Mouse (Mus musculus) hindbrain, embryonic 16.5 days (tissue): ENCODE results near the gene Selp. TPM values are rescaled to one million over a fixed set of nuclear protein-coding genes. Genes with fewer than 3 reads are reported as not detected.

Experiments
- ATAC-seq: fragments of 200-750 bp; cut with Nextera tagmentation; 2 replicates; pipeline ENCODE4 v1.8.0; 2017; ENCODE audit warnings: moderate TSS enrichment, moderate library complexity
- H3K27ac ChIP-seq: fragments of 300-500 bp; sonication (generic); 2 replicates; pipeline ENCODE4 v1.5.1; 2014; ENCODE audit warnings: low read depth, mild to moderate bottlenecking, control low read depth, low read length, moderate library complexity
- H3K27me3 ChIP-seq: fragments of 300-500 bp; sonication (generic); replicated peaks from 2 replicates; pipeline ENCODE4 v1.6.1; 2014; ENCODE audit warnings: low read length; ENCODE audit not compliant: control insufficient read depth, insufficient read depth
- H3K36me3 ChIP-seq: fragments of 300-500 bp; sonication (generic); 2 replicates; pipeline ENCODE4 v1.6.1; 2014; ENCODE audit warnings: mild to moderate bottlenecking, low read length, moderate library complexity, mixed read lengths; ENCODE audit not compliant: control insufficient read depth, insufficient read depth
- H3K4me1 ChIP-seq: fragments of 300-500 bp; sonication (generic); 2 replicates; pipeline ENCODE4 v1.6.1; 2014; ENCODE audit warnings: low read depth, low read length; ENCODE audit not compliant: control insufficient read depth, insufficient read depth
- H3K4me2 ChIP-seq: fragments of 300-500 bp; sonication (generic); 2 replicates; pipeline ENCODE4 v1.6.1; 2014; ENCODE audit warnings: mild to moderate bottlenecking, low read length, control low read depth, moderate library complexity
- H3K4me3 ChIP-seq: fragments of 300-500 bp; sonication (generic); 2 replicates; pipeline ENCODE4 v1.5.1; 2014; ENCODE audit warnings: mild to moderate bottlenecking, low read length, control low read depth, moderate library complexity
- H3K9ac ChIP-seq: fragments of 300-500 bp; sonication (generic); 2 replicates; pipeline ENCODE4 v1.6.1; 2014; ENCODE audit warnings: low read depth, mild to moderate bottlenecking, control low read depth, low read length, moderate library complexity
- H3K9me3 ChIP-seq: fragments of 300-500 bp; sonication (generic); 2 replicates; pipeline ENCODE4 v1.6.1; 2014; ENCODE audit warnings: mild to moderate bottlenecking, low read length, moderate library complexity; ENCODE audit not compliant: control insufficient read depth
- WGBS: fragments of 180-500 bp; shearing (Covaris S2); extraction: QIAGEN DNeasy Blood & Tissue Kit; methylation state at CpG from one replicate; pipeline ENCODE4 v1.1.7; 2014; 5-methylcytosine and 5-hydroxymethylcytosine counted together
- polyA plus RNA-seq: library from polyadenylated mRNA; unstranded; fragments of >200 nt; fragmentation: Nextera tagmentation; extraction: Ambion mirVana; gene quantifications from 2 replicates; pipeline ENCODE4 v1.2.1, GENCODE M21; 2015

Selp gene
- polyA plus RNA-seq, 1 experiment from 2014 or later: not detected

DNA sequence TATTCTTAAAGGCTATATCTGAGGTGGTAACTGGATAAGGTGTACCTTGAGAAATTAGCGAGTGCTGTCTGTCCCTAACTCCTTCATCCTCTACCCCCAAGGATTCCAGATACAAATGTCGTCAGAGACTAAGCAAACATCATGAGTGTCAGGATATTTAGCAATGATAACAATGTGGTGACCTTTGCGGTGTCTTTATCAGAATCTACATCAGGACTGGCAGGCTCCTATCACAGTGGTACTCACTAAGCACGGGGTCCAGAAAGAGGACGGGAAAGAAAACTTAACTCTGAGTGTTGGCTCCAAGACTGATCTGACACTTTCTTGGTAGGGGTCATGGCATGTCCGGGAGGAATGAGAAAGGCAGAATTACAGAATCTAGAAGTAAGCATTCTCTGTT, 19.0 kb downstream of the Selp start:
- 80% methylated on average over 6 of the region's 6 CpGs for WGBS
- Histone ChIP-seq H3K9ac (no peak overlapping the region), H3K9me3 (no peaks in the 10 kb centered on the region), H3K36me3 (no peaks in the 10 kb centered on the region), H3K27me3 (no peaks in the 10 kb centered on the region), H3K27ac (no peak overlapping the region), H3K4me1 (no peaks in the 10 kb centered on the region), H3K4me3 (no peak overlapping the region), H3K4me2 (no peak overlapping the region)
- no peak for ATAC-seq

- H3K4me3 ChIP-seq: no peak overlapping the region
- H3K9me3 ChIP-seq: no peaks in the 10 kb centered on the region
- H3K4me2 ChIP-seq: no peak overlapping the region
- no peaks in the 10 kb centered on the region for H3K36me3 ChIP-seq
- H3K27ac ChIP-seq: no peak overlapping the region
- no peak for ATAC-seq
- WGBS: 71% methylated on average over 5 of the region's 5 CpGs
- H3K27me3 ChIP-seq: no peaks in the 10 kb centered on the region
- no peak overlapping the region for H3K9ac ChIP-seq
- no peaks in the 10 kb centered on the region for H3K4me1 ChIP-seq
Measured at GRCm38 (mm10) chr1:164135360-164135759, 20.3 kb downstream of the Selp start.

DNA sequence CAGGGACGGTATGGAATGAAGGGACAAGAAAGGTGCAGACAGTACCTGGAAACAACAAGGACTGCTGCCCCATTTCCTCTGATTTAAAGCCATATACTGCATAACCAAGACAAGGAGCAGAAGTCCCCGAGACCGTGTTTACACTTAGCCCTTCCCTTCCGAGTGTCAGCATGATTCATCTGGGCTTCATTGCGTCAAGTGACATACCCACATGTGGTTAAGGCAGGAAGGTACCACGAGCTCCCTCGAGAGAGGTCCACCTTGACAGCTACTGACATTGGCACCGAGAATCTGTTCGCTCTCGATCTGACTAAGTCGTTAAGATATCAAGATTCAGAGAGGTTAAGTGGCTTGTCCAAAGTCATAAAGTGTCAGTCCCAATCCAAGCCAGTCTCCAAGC, 20.9 kb downstream of the Selp start:
- Histone ChIP-seq H3K4me2 (no peak overlapping the region), H3K27me3 (no peaks in the 10 kb centered on the region), H3K9me3 (no peaks in the 10 kb centered on the region), H3K27ac (no peak overlapping the region), H3K4me1 (no peaks in the 10 kb centered on the region), H3K36me3 (no peaks in the 10 kb centered on the region), H3K4me3 (no peak overlapping the region), H3K9ac (no peak overlapping the region)
- WGBS: 83% methylated on average over 11 of the region's 11 CpGs
- no peak for ATAC-seq

DNA sequence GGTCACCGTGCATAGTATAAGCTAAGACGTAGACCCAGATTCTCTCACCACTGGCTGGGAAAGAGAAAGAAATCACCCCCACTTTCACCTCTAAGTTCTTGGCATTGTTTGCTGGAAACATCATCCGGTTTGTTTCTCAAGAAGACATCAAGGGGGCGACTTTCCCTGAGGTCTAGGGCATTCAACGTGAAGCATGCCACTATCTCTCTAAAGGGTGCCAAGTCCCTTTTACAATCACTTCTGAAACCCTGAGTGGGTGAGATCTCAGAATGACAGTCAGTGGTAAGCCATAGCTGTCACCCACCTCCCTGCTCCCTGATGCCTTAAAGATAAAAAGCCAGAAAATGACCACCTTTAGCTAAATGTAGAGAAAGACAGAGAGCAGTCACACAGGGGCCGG, 21.6 kb downstream of the Selp start:
- WGBS: 70% methylated on average over 6 of the region's 6 CpGs
- no peak overlapping the region for H3K9ac ChIP-seq
- no peak for ATAC-seq
- no peaks in the 10 kb centered on the region for H3K4me1 ChIP-seq
- no peaks in the 10 kb centered on the region for H3K9me3 ChIP-seq
- H3K4me2 ChIP-seq: no peak overlapping the region
- H3K36me3 ChIP-seq: no peaks in the 10 kb centered on the region
- no peaks in the 10 kb centered on the region for H3K27me3 ChIP-seq
- no peak overlapping the region for H3K27ac ChIP-seq
- no peak overlapping the region for H3K4me3 ChIP-seq

- H3K9me3 ChIP-seq: no peaks in the 10 kb centered on the region
- no peak overlapping the region for H3K9ac ChIP-seq
- H3K27me3 ChIP-seq: no peaks in the 10 kb centered on the region
- no peak overlapping the region for H3K27ac ChIP-seq
- no peaks in the 10 kb centered on the region for H3K4me1 ChIP-seq
- H3K4me2 ChIP-seq: no peak overlapping the region; the same call in 1 of the 2 replicates
- H3K36me3 ChIP-seq: no peaks in the 10 kb centered on the region
- 4% methylated on average over 5 of the region's 5 CpGs for WGBS
- ATAC-seq: peak; percentile 87
- H3K4me3 ChIP-seq: no peak overlapping the region
Measured at GRCm38 (mm10) chr1:164138365-164139130, 23.5 kb downstream of the Selp start.

GRCm38 (mm10) chr1:164139464-164139863, 24.4 kb downstream of the Selp start:
- H3K27me3 ChIP-seq: no peaks in the 10 kb centered on the region
- no peak overlapping the region for H3K9ac ChIP-seq
- no peak overlapping the region for H3K4me3 ChIP-seq
- H3K4me1 ChIP-seq: no peaks in the 10 kb centered on the region
- no peak overlapping the region for H3K27ac ChIP-seq
- no peak for ATAC-seq
- WGBS: 63% methylated on average over 4 of the region's 4 CpGs
- no peaks in the 10 kb centered on the region for H3K9me3 ChIP-seq
- no peak overlapping the region for H3K4me2 ChIP-seq
- no peaks in the 10 kb centered on the region for H3K36me3 ChIP-seq

DNA sequence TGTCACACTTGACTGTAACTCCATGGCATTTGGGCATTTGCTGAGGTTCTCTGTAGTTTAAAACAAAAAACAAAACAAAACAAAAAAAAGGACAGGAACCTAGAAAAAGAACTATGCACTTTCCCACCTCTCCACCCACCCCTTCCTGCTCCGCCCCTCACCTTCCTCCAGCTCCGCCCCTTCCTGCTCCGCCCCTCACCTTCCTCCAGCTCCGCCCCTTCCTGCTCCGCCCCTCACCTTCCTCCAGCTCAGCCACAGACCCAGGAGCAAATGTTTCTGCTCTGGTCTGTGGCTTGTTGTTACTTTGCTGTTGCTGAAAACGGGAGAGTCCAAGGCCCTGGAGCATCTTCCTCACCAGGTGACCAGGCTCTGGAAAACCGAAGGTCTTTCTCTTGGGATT, 34.0 kb downstream of the Selp start:
- WGBS: 96% methylated on average over 7 of the region's 7 CpGs
- Histone ChIP-seq H3K4me1 (no peaks in the 10 kb centered on the region), H3K27me3 (no peaks in the 10 kb centered on the region), H3K4me2 (no peak overlapping the region), H3K4me3 (no peak overlapping the region), H3K9ac (no peak overlapping the region), H3K9me3 (no peaks in the 10 kb centered on the region), H3K27ac (no peak overlapping the region), H3K36me3 (no peaks in the 10 kb centered on the region)
- no peak for ATAC-seq

- Histone ChIP-seq H3K27ac (no peak within 1 kb of the TSS), H3K4me1 (no peaks in the 10 kb centered on the region), H3K9me3 (no peaks in the 10 kb centered on the region), H3K9ac (no peak within 1 kb of the TSS), H3K36me3 (no peaks in the 10 kb centered on the region), H3K4me3 (no peak within 1 kb of the TSS), H3K27me3 (no peaks in the 10 kb centered on the region), H3K4me2 (no peak within 1 kb of the TSS)
- WGBS: 11% methylated on average over 16 of the region's 16 CpGs
- no peak for ATAC-seq
Measured at GRCm38 (mm10) chr1:164151387-164152088, 36.5 kb downstream of the Selp start, which contains the start of gene F5. Gene F5, plus strand, starts transcription at chr1:164151838.

- no peak for ATAC-seq
- no peaks in the 10 kb centered on the region for H3K9me3 ChIP-seq
- H3K27ac ChIP-seq: no peak overlapping the region
- no peaks in the 10 kb centered on the region for H3K36me3 ChIP-seq
- H3K27me3 ChIP-seq: no peaks in the 10 kb centered on the region
- no peak overlapping the region for H3K4me2 ChIP-seq
- 89% methylated on average over 5 of the region's 5 CpGs for WGBS
- no peak overlapping the region for H3K9ac ChIP-seq
- H3K4me3 ChIP-seq: no peak overlapping the region
- no peaks in the 10 kb centered on the region for H3K4me1 ChIP-seq
Measured at GRCm38 (mm10) chr1:164152836-164153235, 37.8 kb downstream of the Selp start.
